Mouse (Mus musculus): ENCODE measurements around the gene Slc22a1. TPM values are rescaled to one million over a fixed set of nuclear protein-coding genes. Genes with fewer than 3 reads are reported as not detected.
"Not testable (repeated sequence)": the region's sequence is repeated elsewhere in the genome, so short reads cannot be mapped to it uniquely, and the experiment has no call there.

Slc22a1 gene
- polyA plus RNA-seq, 1 experiment from 2014 or later: not detected

DNA sequence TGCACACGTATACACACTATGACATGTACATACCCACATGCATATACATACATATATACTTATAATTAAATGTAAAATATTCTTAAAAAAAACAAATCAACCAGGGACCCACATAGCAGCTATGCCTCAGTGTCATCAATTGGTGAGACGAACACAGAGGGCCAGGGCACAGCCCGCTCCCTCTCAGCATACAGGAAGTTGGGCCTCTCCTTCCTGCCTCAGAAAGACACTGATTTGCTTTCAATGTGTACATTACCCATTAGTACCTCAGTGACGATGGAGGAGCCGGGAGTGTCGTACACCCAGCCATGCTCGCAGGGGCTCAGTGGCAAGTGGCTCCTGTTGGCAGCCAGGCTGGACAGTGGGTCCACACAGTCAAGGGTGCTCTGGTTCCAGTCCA, 649 bp downstream of the Slc22a1 start:
- not testable (repeated sequence) for DNase-seq (ENCODE audit: low spot score); H3K4me1 ChIP-seq (replicated peaks; ENCODE audit: control insufficient read depth, insufficient read depth, low read length); ATAC-seq (replicated peaks; ENCODE audit: low FRiP score); H3K9ac ChIP-seq (ENCODE audit: low read length); H3K4me2 ChIP-seq (ENCODE audit: low read depth, low read length, severe bottlenecking); H3K4me3 ChIP-seq (ENCODE audit: low read depth, low read length); H3K9me3 ChIP-seq (ENCODE audit: control insufficient read depth, low read length); H3K27me3 ChIP-seq (ENCODE audit: control insufficient read depth, insufficient read depth, low read length); H3K27ac ChIP-seq (ENCODE audit: low read depth, low read length); H3K36me3 ChIP-seq (ENCODE audit: control insufficient read depth, insufficient read depth, low read length)
- WGBS: 92% methylated on average over 7 of the region's 7 CpGs

DNA sequence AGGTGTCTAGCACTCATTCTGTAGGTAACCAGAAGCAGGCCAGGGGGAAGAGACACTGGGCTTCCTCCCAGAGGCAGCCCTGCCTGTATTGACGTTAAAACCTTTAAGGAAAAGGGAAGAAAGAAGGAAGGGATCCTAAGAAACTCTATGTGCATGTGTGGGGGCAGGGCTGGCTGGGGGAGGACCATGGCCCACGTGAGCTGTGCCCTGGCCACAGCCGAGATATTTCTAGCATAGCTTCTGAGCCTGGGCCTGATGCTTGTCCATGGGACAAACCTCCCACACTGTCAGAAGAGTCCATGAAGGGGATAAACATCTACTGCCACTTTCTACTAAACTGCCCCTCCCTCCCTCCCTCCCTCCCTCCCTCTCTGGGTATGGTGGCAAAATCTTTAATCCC, 1.8 kb downstream of the Slc22a1 start:
- Histone ChIP-seq H3K4me3 (ENCODE audit: low read depth, low read length) (no peak overlapping the region), H3K27ac (ENCODE audit: low read depth, low read length) (no peak overlapping the region), H3K9me3 (ENCODE audit: control insufficient read depth, low read length) (no peaks in the 10 kb centered on the region), H3K9ac (ENCODE audit: low read length) (no peak overlapping the region), H3K36me3 (ENCODE audit: control insufficient read depth, insufficient read depth, low read length) (no peaks in the 10 kb centered on the region), H3K4me1 (replicated peaks; ENCODE audit: control insufficient read depth, insufficient read depth, low read length) (no peaks in the 10 kb centered on the region), H3K27me3 (ENCODE audit: control insufficient read depth, insufficient read depth, low read length) (no peaks in the 10 kb centered on the region), H3K4me2 (ENCODE audit: low read depth, low read length, severe bottlenecking) (no peak overlapping the region)
- DNase-seq (ENCODE audit: low spot score) (no peak), ATAC-seq (replicated peaks; ENCODE audit: low FRiP score) (no peak)
- WGBS: 71% methylated on average over 3 of the region's 3 CpGs

DNA sequence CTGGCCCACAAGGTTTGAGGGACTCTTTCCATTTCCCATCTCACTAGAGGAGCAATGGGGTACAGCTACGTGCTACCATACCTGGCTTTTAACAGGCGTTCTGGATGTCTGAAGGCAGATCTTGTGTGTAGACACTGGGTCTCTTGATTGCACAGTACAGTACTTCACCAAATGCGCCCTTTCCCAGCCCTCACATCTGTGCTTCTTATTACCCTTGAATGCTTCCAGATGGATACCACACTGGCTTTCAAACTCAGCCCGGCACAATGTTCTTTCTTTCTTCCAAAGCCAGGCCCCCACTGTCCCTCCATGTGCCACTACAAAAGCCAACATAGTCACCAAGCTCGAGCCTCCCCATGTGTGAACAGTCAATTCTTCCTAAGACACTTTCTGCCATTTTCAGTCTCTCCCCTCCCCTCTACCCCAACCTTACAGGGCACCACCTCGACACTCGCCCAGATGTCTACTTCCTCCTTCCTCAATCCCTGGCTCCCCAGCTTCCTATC, 3.3 kb downstream of the Slc22a1 start:
- WGBS: 73% methylated on average over 7 of the region's 7 CpGs
- no peak overlapping the region for H3K4me2 ChIP-seq (ENCODE audit: low read depth, low read length, severe bottlenecking)
- H3K4me1 ChIP-seq (replicated peaks; ENCODE audit: control insufficient read depth, insufficient read depth, low read length): no peaks in the 10 kb centered on the region
- no peaks in the 10 kb centered on the region for H3K27me3 ChIP-seq (ENCODE audit: control insufficient read depth, insufficient read depth, low read length)
- no peak overlapping the region for H3K27ac ChIP-seq (ENCODE audit: low read depth, low read length)
- H3K4me3 ChIP-seq (ENCODE audit: low read depth, low read length): no peak overlapping the region
- ATAC-seq (replicated peaks; ENCODE audit: low FRiP score): no peak
- H3K9me3 ChIP-seq (ENCODE audit: control insufficient read depth, low read length): no peaks in the 10 kb centered on the region
- no peak overlapping the region for H3K9ac ChIP-seq (ENCODE audit: low read length)
- H3K36me3 ChIP-seq (ENCODE audit: control insufficient read depth, insufficient read depth, low read length): no peaks in the 10 kb centered on the region
- DNase-seq (ENCODE audit: low spot score): no peak

DNA sequence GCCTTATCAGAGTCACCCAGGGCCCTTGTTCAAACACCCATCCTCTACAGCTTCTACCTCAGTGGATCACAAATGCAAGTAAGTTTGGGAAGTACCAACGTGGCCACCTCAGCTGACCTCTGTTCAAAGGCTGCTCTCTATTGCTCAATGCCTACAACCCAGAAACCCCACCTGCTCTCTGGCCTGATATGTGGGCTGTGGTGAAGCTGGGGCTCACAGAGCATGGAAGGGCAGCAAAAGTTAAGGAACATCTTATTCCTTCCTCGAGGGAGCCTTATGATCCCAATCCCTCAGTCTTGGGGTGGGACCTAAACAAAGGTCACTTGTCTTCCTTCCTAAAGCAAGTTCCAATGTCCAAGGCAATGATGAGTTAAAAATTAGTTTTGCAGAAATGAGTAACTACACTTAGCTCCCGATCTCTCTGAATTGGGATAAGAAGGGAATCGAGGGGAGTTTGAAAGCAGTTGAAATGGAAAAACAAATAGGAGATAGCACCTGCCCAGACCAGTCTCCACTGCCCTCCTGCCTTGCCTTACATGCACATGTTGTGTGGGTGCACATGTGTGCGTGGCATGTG, 4.5 kb downstream of the Slc22a1 start:
- 90% methylated on average over 5 of the region's 5 CpGs for WGBS
- H3K27me3 ChIP-seq (ENCODE audit: control insufficient read depth, insufficient read depth, low read length): no peaks in the 10 kb centered on the region
- no peak overlapping the region for H3K27ac ChIP-seq (ENCODE audit: low read depth, low read length)
- H3K9ac ChIP-seq (ENCODE audit: low read length): no peak overlapping the region
- no peak overlapping the region for H3K4me3 ChIP-seq (ENCODE audit: low read depth, low read length)
- DNase-seq (ENCODE audit: low spot score) (no peak), ATAC-seq (replicated peaks; ENCODE audit: low FRiP score) (no peak)
- no peaks in the 10 kb centered on the region for H3K4me1 ChIP-seq (replicated peaks; ENCODE audit: control insufficient read depth, insufficient read depth, low read length)
- H3K9me3 ChIP-seq (ENCODE audit: control insufficient read depth, low read length): no peaks in the 10 kb centered on the region
- H3K36me3 ChIP-seq (ENCODE audit: control insufficient read depth, insufficient read depth, low read length): no peaks in the 10 kb centered on the region
- no peak overlapping the region for H3K4me2 ChIP-seq (ENCODE audit: low read depth, low read length, severe bottlenecking)

DNA sequence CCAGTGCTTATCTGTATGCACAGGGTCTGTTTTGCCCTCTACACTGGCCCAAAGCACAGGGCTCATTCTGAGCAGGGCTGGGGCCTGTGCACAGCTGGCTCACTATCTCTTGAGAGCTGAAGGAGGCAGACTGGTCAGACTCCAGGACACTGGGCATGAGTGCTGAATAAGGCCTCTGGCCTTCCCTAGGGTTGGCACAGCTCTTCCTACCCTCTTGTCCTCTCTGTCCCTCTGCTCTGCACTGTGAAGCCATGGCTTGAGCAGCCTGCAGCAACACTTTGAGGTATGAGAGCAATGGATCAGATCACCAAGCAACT, 6.3 kb downstream of the Slc22a1 start:
- Histone ChIP-seq H3K9me3 (ENCODE audit: control insufficient read depth, low read length) (no peaks in the 10 kb centered on the region), H3K4me1 (replicated peaks; ENCODE audit: control insufficient read depth, insufficient read depth, low read length) (no peaks in the 10 kb centered on the region), H3K27ac (ENCODE audit: low read depth, low read length) (no peak overlapping the region), H3K27me3 (ENCODE audit: control insufficient read depth, insufficient read depth, low read length) (no peaks in the 10 kb centered on the region), H3K4me3 (ENCODE audit: low read depth, low read length) (no peak overlapping the region), H3K4me2 (ENCODE audit: low read depth, low read length, severe bottlenecking) (no peak overlapping the region), H3K9ac (ENCODE audit: low read length) (no peak overlapping the region), H3K36me3 (ENCODE audit: control insufficient read depth, insufficient read depth, low read length) (no peaks in the 10 kb centered on the region)
- ATAC-seq (replicated peaks; ENCODE audit: low FRiP score) (no peak), DNase-seq (ENCODE audit: low spot score) (no peak)

DNA sequence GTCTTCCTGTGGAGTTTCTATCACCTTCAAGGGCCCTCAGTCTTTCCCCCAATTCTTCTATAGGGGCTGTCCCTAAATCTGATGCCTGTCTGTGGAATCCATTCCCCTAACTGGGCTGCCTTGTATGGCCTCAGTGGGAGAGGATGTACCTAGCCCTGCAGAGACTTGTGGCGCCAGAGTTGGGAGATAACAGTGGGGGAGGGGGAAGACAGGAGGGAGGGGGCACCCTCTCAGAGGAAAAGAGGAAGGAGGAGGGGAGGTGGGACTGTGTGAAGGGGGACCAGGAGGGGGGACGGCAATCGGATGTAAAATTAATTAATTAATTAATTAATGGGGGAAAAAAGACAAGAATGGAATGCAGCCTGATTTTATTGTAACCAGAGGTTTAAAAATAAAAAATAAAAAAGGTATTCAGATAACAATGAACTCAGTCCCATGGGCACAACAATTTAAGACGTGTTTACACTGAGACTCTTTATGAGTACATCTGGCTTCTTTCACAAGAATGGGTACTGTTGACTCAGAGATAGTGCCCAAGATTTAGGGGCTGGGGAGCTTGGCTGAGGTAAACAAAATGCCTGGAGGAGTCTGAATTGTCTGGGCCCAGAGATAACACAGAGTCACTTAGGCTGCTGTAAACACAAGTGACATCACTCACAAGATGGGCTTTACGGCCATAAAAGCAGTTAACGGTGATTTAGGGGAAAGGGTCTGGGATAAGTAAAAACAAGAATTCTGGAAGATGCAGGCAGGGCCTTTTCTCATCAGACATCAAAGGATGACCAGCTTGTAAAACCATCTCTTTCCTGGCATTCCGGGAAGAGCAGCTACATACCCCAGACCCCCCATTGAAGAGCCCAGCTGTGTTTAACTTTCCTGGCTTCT, 6.9 kb downstream of the Slc22a1 start:
- Histone ChIP-seq H3K4me3 (ENCODE audit: low read depth, low read length) (no peak overlapping the region), H3K36me3 (ENCODE audit: control insufficient read depth, insufficient read depth, low read length) (no peaks in the 10 kb centered on the region), H3K9me3 (ENCODE audit: control insufficient read depth, low read length) (no peaks in the 10 kb centered on the region), H3K4me2 (ENCODE audit: low read depth, low read length, severe bottlenecking) (no peak overlapping the region), H3K27ac (ENCODE audit: low read depth, low read length) (no peak overlapping the region), H3K27me3 (ENCODE audit: control insufficient read depth, insufficient read depth, low read length) (no peaks in the 10 kb centered on the region), H3K9ac (ENCODE audit: low read length) (no peak overlapping the region), H3K4me1 (replicated peaks; ENCODE audit: control insufficient read depth, insufficient read depth, low read length) (no peaks in the 10 kb centered on the region)
- 59% methylated on average over 7 of the region's 7 CpGs for WGBS
- DNase-seq (ENCODE audit: low spot score): no peak
- no peak for ATAC-seq (replicated peaks; ENCODE audit: low FRiP score)

DNA sequence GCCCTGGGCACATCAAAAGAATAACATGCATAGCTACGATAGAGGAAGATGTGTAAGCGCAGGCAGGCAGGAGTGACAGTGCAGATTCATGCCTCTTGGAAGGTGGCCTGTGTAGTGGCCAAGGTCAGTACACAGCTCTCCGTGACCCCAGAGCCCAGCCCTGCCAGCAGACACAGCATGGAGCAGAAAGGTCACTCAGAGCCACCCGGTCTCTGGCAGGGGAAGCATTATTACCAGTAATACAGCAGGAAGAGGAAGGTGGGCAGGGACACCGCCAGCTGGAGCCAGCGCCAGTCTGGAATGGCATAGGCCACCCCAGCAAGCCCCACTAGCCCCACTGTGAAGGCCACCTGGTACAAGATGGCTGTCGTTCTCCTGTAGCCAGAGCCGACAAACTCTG, 11.5 kb downstream of the Slc22a1 start:
- DNase-seq (ENCODE audit: low spot score) (no peak), ATAC-seq (replicated peaks; ENCODE audit: low FRiP score) (no peak)
- H3K4me2 ChIP-seq (ENCODE audit: low read depth, low read length, severe bottlenecking): no peak overlapping the region
- no peaks in the 10 kb centered on the region for H3K27me3 ChIP-seq (ENCODE audit: control insufficient read depth, insufficient read depth, low read length)
- H3K4me3 ChIP-seq (ENCODE audit: low read depth, low read length): no peak overlapping the region
- no peak overlapping the region for H3K9ac ChIP-seq (ENCODE audit: low read length)
- no peaks in the 10 kb centered on the region for H3K9me3 ChIP-seq (ENCODE audit: control insufficient read depth, low read length)
- whole genome bisulfite sequencing: 86% methylated on average over 7 of the region's 8 CpGs
- no peak overlapping the region for H3K27ac ChIP-seq (ENCODE audit: low read depth, low read length)
- no peaks in the 10 kb centered on the region for H3K36me3 ChIP-seq (ENCODE audit: control insufficient read depth, insufficient read depth, low read length)
- H3K4me1 ChIP-seq (replicated peaks; ENCODE audit: control insufficient read depth, insufficient read depth, low read length): no peaks in the 10 kb centered on the region

DNA sequence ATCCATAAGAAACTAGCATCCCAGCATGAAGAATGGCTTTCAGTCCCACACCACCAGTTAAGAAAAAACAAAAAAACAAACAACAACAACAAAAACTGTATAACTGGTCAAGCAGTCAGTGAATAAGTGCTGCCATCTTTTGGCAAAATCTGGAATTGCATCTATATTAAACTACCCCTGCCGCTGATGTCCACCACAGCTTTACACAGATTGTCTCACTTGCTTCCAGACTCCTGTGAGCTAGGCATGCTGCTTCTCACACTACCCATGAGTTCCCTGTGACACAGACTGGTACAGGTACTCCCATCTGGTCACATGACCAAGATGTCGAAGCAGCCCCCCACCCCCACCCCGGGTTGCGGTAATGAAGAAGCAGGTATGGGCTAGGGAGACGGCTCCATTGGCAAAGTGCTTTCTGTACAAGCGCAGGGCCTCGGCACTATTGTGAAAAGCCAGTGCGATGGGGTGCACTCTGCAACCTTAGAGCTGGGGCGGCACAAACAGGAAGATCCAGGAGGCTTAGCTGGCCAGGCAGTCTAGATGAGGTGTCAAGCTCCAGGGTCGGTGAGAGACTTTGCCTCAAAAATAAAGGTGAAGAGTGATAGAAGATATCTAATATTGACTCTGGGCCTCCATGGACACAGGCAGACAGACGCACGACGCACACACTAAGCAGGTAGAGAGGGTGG, 14.9 kb downstream of the Slc22a1 start:
- Histone ChIP-seq H3K9ac (ENCODE audit: low read length) (no peak overlapping the region), H3K4me2 (ENCODE audit: low read depth, low read length, severe bottlenecking) (no peak overlapping the region), H3K27me3 (ENCODE audit: control insufficient read depth, insufficient read depth, low read length) (no peaks in the 10 kb centered on the region), H3K4me1 (replicated peaks; ENCODE audit: control insufficient read depth, insufficient read depth, low read length) (no peaks in the 10 kb centered on the region), H3K36me3 (ENCODE audit: control insufficient read depth, insufficient read depth, low read length) (no peaks in the 10 kb centered on the region), H3K27ac (ENCODE audit: low read depth, low read length) (no peak overlapping the region), H3K9me3 (ENCODE audit: control insufficient read depth, low read length) (no peaks in the 10 kb centered on the region), H3K4me3 (ENCODE audit: low read depth, low read length) (no peak overlapping the region)
- ATAC-seq (replicated peaks; ENCODE audit: low FRiP score) (0 out of 2 replicates have a peak, but pooled peaks have one; percentile 42), DNase-seq (ENCODE audit: low spot score) (no peak)
- 71% methylated on average over 13 of the region's 13 CpGs for WGBS
